Mouse (Mus musculus): ENCODE data around the gene Ms4a4c.

GRCm38 (mm10) chr19:11411640-11412039 lies 7.1 kb downstream of the Ms4a4c start:
- TF ChIP-seq CTCF (IDR thresholded peaks at IDR 0.05; ENCODE audit: low read depth) (no peak), EP300 (IDR thresholded peaks at IDR 0.05; ENCODE audit: low read depth) (no peak)

All from liver, postnatal 0 days (tissue).